10 mouse cellular contexts compared by ENCODE assay signal in the genomic region with DNA sequence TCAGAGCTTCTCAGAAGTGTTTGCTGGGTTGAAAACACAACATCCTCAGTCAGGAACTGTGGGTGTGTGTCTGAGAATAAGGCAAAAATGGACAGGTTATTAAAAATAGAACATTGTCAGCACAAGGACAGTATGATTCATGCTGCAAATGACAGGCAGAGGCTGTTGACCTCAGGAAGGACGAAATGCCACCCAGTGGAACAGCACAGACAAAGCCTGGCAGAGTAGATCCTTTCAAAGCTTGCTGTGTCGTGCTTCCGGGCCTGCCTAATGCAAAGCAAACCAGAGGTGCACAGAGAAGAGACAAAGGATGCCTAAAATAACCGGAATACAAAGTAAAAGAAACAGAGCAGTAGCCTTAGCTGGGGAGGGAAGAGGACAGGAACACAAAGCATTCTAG. TPM values are rescaled to one million over a fixed set of nuclear protein-coding genes. Genes with fewer than 3 reads are reported as not detected.
DNase-seq lines count a peak whose midpoint lies in the region; ATAC-seq lines count a peak whose summit lies in the region.
"Had no signal": no experiment of that assay in that cellular context is flagged by ENCODE, and none has a peak within 500 bp of the region (broad histone marks: within the 10 kb centered on the region; RNA-seq: fewer than 3 reads in every experiment).

No protein-coding gene starts in this region.

- no peaks in the 10 kb centered on the region; the same call in 1 of the 2 replicates for H3K9me3 ChIP-seq in forebrain, embryonic 16.5 days (ENCODE audit: control insufficient read depth, low read length)
- H3K9me3 ChIP-seq in midbrain, embryonic 11.5 days (ENCODE audit: control insufficient read depth, low read length) = no peaks in the 10 kb centered on the region

- H3K4me1 ChIP-seq in forebrain, embryonic 16.5 days (replicated peaks; ENCODE audit: control insufficient read depth, insufficient read depth, low read length) = peaks cover 20% of the 10 kb centered on the region
- H3K4me1 ChIP-seq in midbrain, embryonic 11.5 days (ENCODE audit: control insufficient read depth, insufficient read depth, low read length) = peaks cover 11% of the 10 kb centered on the region

- no peak overlapping the region for H3K9ac ChIP-seq in forebrain, embryonic 16.5 days (replicated peaks; ENCODE audit: low read depth, low read length)
- peak overlapping the region; percentile 36 for H3K9ac ChIP-seq in midbrain, embryonic 11.5 days (ENCODE audit: low read length)
- H3K9ac ChIP-seq: liver, embryonic 14.5 days had no signal

- ATAC-seq in forebrain, embryonic 16.5 days = peak; percentile 18
- ATAC-seq in midbrain, embryonic 11.5 days (ENCODE audit: low FRiP score) = peak; percentile 63; the same call in 1 of the 2 replicates
- no peak for ATAC-seq in granulocyte monocyte progenitor cell, adult 5-6 weeks (replicated peaks; ENCODE audit: poor library complexity, severe bottlenecking)

- H3K27me3 ChIP-seq in forebrain, embryonic 16.5 days (replicated peaks; ENCODE audit: control insufficient read depth, insufficient read depth, low read length) = peaks cover 11% of the 10 kb centered on the region; the same call in 1 of the 2 replicates
- no peaks in the 10 kb centered on the region for H3K27me3 ChIP-seq in midbrain, embryonic 11.5 days (ENCODE audit: control insufficient read depth, insufficient read depth, low read length)

- H3K4me3 ChIP-seq in forebrain, embryonic 16.5 days (replicated peaks; ENCODE audit: low read length) = no peak overlapping the region
- H3K4me3 ChIP-seq in midbrain, embryonic 11.5 days (ENCODE audit: low read depth, low read length) = no peak overlapping the region

- DNase-seq in embryo, embryonic 11 days = peak; percentile 37
- no peak for DNase-seq in embryo, embryonic 10.5 days (ENCODE audit: low spot score)
- peak; percentile 77 for DNase-seq in adrenal gland, adult 2 months
- no peak for DNase-seq in midbrain, embryonic 11.5 days (ENCODE audit: low spot score, missing footprints)
- DNase-seq in spleen, postnatal 14 days (ENCODE audit: low spot score in 2 of 2) = no peak
- DNase-seq in urinary bladder, postnatal 25 days (ENCODE audit: low spot score) = no peak
- DNase-seq: B cell, adult 2 months had no signal

- H3K27ac ChIP-seq in forebrain, embryonic 16.5 days (ENCODE audit: low read length) = peak overlapping the region; percentile 42; the same call in 1 of the 2 replicates
- H3K27ac ChIP-seq in midbrain, embryonic 11.5 days (ENCODE audit: low read depth, low read length) = peak overlapping the region; percentile 40; the same call in 1 of the 2 replicates
- H3K27ac ChIP-seq: liver, embryonic 14.5 days had no signal

- no peak overlapping the region for H3K4me2 ChIP-seq in forebrain, embryonic 16.5 days (ENCODE audit: low read length)
- H3K4me2 ChIP-seq in midbrain, embryonic 11.5 days = no peak overlapping the region

- H3K36me3 ChIP-seq in forebrain, embryonic 16.5 days (ENCODE audit: control insufficient read depth, insufficient read depth) = no peaks in the 10 kb centered on the region
- H3K36me3 ChIP-seq in midbrain, embryonic 11.5 days (ENCODE audit: control insufficient read depth, insufficient read depth, low read length) = no peaks in the 10 kb centered on the region

- WGBS in forebrain, embryonic 16.5 days = 0% methylated on average over 4 of the region's 4 CpGs
- 23% methylated on average over 4 of the region's 4 CpGs for WGBS in midbrain, embryonic 11.5 days

RNA-seq across cellular contexts. Expression of a gene that starts 54.4 kb away (rescaled TPM):
- total RNA-seq in adrenal gland, adult 2 months (2021) = 10 to 100 TPM; 42.4 to 59.4 TPM
- 29.6 and 30.8 TPM in 2 replicates for polyA plus RNA-seq in adrenal gland, adult 2 months (2012; rRNA removed)
- polyA plus RNA-seq in forebrain, embryonic 16.5 days (2015; fragmentation: Nextera tagmentation; extraction: Ambion mirVana) = 35.8 and 37.3 TPM in 2 replicates
- 44.7 and 57.8 TPM in 2 replicates for polyA plus RNA-seq in midbrain, embryonic 11.5 days (2014; fragmentation: Nextera tagmentation; extraction: Ambion mirVana)
- 26.8 and 33.8 TPM in 2 replicates for total RNA-seq in granulocyte monocyte progenitor cell, adult 5-6 weeks (2014; fragmentation: Nextera tagmentation)
- total RNA-seq in granulocyte monocyte progenitor cell, adult 5-6 weeks (2017) = 24.9 and 31.8 TPM in 2 replicates

Comparison
In these comparisons a context has a peak if more than half of its experiments do, and no peak if none do; other contexts are left out.
1. DNase-seq: peak in embryo, embryonic 11 days (single experiment) and adrenal gland, adult 2 months (single experiment); none in embryo, embryonic 10.5 days (single experiment), midbrain, embryonic 11.5 days (single experiment), spleen, postnatal 14 days (0 of 2) and urinary bladder, postnatal 25 days (single experiment).